Mouse (Mus musculus): ENCODE measurements around the gene Ssr1.

- TF ChIP-seq SRF (IDR thresholded peaks at IDR 0.05; ENCODE audit: control insufficient read depth, insufficient read length, low read depth) (no peak), POLR2A (IDR thresholded peaks at IDR 0.05; ENCODE audit: insufficient read length, low read depth) (no peak), MYOD1 (IDR thresholded peaks at IDR 0.05; ENCODE audit: control insufficient read depth in 1 of 3, insufficient read length in 2 of 3, low read depth in 2 of 3) (no peak), MYOG (IDR thresholded peaks at IDR 0.05; ENCODE audit: control insufficient read depth in 1 of 3, insufficient read depth in 1 of 3, insufficient read length in 2 of 3, low read depth in 2 of 3) (no peak), POLR2AphosphoS2 (IDR thresholded peaks at IDR 0.05; ENCODE audit: insufficient read length, low read depth) (no peak), USF1 (IDR thresholded peaks at IDR 0.05; ENCODE audit: low read depth) (no peak), MAX (IDR thresholded peaks at IDR 0.05; ENCODE audit: low read depth) (no peak), E2F4 (IDR thresholded peaks at IDR 0.05; ENCODE audit: insufficient read depth) (no peak)
Observed at GRCm38 (mm10) chr13:37981063-37981462, 13.0 kb downstream of the Ssr1 start.

Measured in myocyte (in vitro differentiated cells).